Mouse (Mus musculus): Measurements from ENCODE around the gene Sema3c.

The Sema3c gene

DNA sequence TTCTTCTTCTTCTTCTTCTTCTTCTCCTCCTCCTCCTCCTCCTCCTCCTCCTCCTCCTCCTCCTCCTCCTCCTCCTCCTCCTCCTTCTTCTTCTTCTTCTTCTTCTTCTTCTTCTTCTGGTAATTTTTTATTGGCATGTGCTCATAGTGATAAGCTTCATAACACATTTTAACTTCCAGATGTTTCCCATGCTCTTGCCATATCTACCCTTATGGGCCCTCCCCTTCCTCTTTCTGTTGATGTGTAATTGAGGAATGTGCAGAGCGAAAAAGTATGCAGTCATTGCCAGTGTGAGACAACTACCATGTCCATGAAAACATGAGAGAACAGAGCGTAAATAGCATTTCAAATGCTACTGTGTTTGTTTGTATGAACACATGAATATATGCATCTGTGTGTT, 196.2 kb downstream of the Sema3c start:
- no peak for DNase-seq (ENCODE audit: low read depth in 1 of 2, low spot score in 2 of 2)

DNA sequence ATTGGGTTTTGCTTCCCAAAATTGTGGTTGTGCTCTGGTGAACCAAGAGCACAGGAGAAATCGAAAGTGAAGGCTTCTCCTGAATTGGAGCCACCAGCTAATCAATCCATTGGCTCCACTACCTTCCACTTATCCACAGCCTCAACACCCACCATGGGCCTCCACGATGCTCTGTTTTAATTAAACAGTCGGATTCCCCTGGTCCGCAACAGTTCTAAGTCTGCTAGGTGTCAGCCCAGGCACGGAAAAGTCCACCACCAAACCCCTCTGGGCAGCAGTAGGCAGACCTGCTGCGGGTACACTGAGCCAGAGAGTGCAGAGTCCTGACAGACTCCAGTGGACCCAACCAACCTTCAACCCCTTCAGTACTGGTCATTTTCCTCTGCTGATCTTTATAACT, 202.5 kb downstream of the Sema3c start:
- DNase-seq (ENCODE audit: low read depth in 1 of 2, low spot score in 2 of 2): no peak
